Mouse (Mus musculus) C2C12 (cell line): ENCODE measurements at regions not wholly inside any gene's neighbourhood (a gene's known extent, or its start where the extent isn't known, plus 50 kb on each side); places are given as distances from the start of the nearest gene placed in this dataset.

Experiments used
- H3K27me3 ChIP-seq: one replicate; pipeline ENCODE4 v1.6.1; 2011; ENCODE audit not compliant: control insufficient read depth, insufficient read depth, insufficient read length
- H3K36me3 ChIP-seq: one replicate; pipeline ENCODE4 v1.6.1; 2011; ENCODE audit not compliant: control insufficient read depth, insufficient read depth
- H3K4me3 ChIP-seq: one replicate; pipeline ENCODE4 v1.5.1; 2011; ENCODE audit warnings: mild to moderate bottlenecking, control low read depth; ENCODE audit not compliant: poor library complexity, insufficient read depth, severe bottlenecking
- H3K79me2 ChIP-seq: one replicate; pipeline ENCODE4 v1.6.1; 2011; ENCODE audit not compliant: control insufficient read depth, insufficient read depth
- H3K79me3 ChIP-seq: one replicate; pipeline ENCODE4 v1.6.1; 2011; ENCODE audit warnings: low read depth, control low read depth
- H3ac ChIP-seq: one replicate; pipeline ENCODE3; 2011; ENCODE audit warnings: low read depth; ENCODE audit not compliant: control insufficient read depth, insufficient read length
- CEBPB ChIP-seq: IDR thresholded peaks from one replicate; pipeline ENCODE4 v1.6.1; 2011; ENCODE audit warnings: low read depth, mild to moderate bottlenecking, control low read depth, moderate library complexity
- CTCF ChIP-seq: IDR thresholded peaks from one replicate; pipeline ENCODE4 v1.5.1; 2011; ENCODE audit not compliant: control insufficient read depth, insufficient read depth, insufficient read length
- FOSL1 ChIP-seq: IDR thresholded peaks from one replicate; pipeline ENCODE4 v1.8.0; 2011; ENCODE audit warnings: mild to moderate bottlenecking, low read length; ENCODE audit not compliant: poor library complexity, insufficient read depth, severe bottlenecking
- MAX ChIP-seq: IDR thresholded peaks from one replicate; pipeline ENCODE4 v1.6.1; 2011; ENCODE audit warnings: mild to moderate bottlenecking, control low read depth
- MYOD1 ChIP-seq: IDR thresholded peaks from one replicate; pipeline ENCODE4 v1.6.1; 2011; ENCODE audit warnings: low read depth; ENCODE audit not compliant: control insufficient read depth, insufficient read length
- MYOG ChIP-seq: IDR thresholded peaks from one replicate; pipeline ENCODE4 v1.6.1; 2011; ENCODE audit not compliant: control insufficient read depth, insufficient read length; ENCODE audit errors: extremely low read depth
- USF1 ChIP-seq: IDR thresholded peaks from one replicate; pipeline ENCODE4 v1.6.1; 2011; ENCODE audit warnings: low read depth, mild to moderate bottlenecking, control low read depth, moderate library complexity

DNA sequence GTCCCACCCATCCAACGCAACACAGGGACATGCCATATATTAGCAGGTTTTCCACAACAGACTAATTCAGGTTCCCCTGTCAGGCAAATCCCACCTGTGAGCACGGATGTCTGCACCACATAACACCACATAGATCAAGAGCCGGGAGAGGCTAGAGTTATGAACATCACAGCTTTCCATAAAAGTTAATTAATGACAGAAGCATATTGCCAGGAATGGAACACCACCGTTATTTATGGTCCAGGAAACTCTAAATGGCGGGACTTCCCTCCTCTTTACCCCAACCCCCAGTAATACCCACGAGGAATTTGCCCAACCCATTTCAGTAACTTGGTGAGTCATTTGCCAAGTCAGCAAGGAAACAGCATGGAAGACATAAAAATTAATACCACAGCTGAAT is 314.3 kb downstream of the Lnpk start:
- TF ChIP-seq CTCF (no peak), CEBPB (no peak), MYOD1 (no peak), USF1 (no peak), MYOG (no peak), FOSL1 (no peak), MAX (no peak)
- no peak overlapping the region for H3ac ChIP-seq
- no peak overlapping the region for H3K4me3 ChIP-seq
- H3K36me3 ChIP-seq: no peaks in the 10 kb centered on the region
- no peaks in the 10 kb centered on the region for H3K27me3 ChIP-seq
- H3K79me3 ChIP-seq: no peaks in the 10 kb centered on the region
- H3K79me2 ChIP-seq: no peaks in the 10 kb centered on the region

DNA sequence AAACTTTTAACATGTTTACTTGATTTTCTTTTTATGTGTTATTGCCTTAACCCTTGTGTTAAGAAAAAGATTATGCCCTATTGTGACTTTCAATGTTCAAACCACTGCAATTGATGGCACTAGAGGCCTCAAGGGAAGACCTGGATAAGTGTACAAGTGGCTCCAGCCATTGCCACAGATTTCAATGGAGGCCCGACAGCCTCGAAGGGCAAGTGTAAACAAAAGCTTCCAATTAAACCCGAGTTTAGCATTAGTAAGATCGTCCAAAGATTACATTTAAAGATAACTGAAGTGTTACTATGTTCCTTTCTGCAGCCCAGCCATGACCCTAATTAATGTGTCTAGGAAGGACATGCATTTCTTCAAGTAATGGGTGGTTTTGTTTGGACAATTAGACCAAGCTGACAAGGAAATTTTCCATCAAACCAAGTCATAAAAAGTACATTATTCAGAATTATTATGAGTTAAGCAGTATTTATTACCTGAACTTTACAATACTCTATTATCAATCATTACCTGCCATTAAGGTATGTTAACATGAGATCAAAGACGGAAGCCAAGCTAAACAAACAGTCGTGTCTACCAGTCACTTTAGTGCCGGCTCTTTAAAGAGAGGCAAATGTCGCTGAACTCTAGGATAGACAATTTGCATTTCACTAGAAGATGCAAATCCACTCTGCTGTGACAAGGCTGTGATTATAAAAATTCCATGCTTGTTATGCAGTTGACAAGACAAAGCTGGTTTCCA is 322.0 kb downstream of the Lnpk start:
- Histone ChIP-seq H3ac (no peak overlapping the region), H3K79me3 (no peaks in the 10 kb centered on the region), H3K36me3 (no peaks in the 10 kb centered on the region), H3K27me3 (no peaks in the 10 kb centered on the region), H3K79me2 (no peaks in the 10 kb centered on the region), H3K4me3 (no peak overlapping the region)
- TF ChIP-seq USF1: no peak
- no peak for TF ChIP-seq MAX
- no peak for TF ChIP-seq CEBPB
- no peak for TF ChIP-seq FOSL1
- TF ChIP-seq MYOD1: no peak
- TF ChIP-seq CTCF: no peak
- TF ChIP-seq MYOG: no peak

DNA sequence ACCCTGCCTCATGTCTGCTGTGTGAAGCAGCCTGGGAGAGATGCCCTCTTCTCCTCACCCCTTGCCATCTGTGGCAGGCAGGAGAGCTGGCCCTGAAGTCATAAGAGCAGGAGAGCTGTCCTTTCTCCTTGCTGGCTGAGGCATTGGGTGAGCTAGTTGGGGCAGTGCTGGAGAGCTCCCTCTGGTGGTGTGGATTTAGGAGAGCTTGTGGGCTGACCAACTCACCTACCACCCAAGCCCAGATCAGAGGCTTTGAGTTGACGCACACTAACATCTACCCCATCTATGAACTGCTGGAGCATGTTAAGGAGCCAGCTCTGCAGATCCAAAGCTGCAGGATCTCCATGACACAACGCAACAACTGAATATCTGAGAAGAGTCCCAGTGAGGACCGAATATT is 331.7 kb downstream of the Lnpk start:
- H3K79me2 ChIP-seq: no peaks in the 10 kb centered on the region

DNA sequence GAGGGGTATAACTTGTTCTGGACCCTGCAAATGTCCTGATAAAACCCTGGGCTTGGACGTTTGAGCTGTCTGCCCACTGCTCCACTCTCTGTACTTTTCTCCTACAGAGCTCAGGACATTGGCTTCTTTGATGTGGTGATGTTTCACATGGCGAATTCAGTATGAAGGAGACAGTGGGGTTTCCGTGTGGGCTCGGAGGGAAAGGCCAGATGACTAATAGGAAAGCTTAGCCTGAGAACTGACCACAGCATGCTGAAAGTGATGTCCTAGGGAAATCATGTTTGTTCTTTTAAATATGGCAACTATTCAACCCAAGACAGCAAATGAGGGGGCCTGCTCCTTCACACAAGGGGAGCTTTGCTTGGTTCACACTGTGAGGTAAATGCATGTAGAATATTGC is 332.6 kb downstream of the Lnpk start:
- no peak overlapping the region for H3K4me3 ChIP-seq
- H3K36me3 ChIP-seq: no peaks in the 10 kb centered on the region
- H3ac ChIP-seq: no peak overlapping the region
- H3K79me2 ChIP-seq: no peaks in the 10 kb centered on the region
- H3K79me3 ChIP-seq: no peaks in the 10 kb centered on the region
- no peaks in the 10 kb centered on the region for H3K27me3 ChIP-seq
- TF ChIP-seq FOSL1 (no peak), MAX (no peak), CTCF (no peak), CEBPB (no peak), USF1 (no peak), MYOD1 (no peak), MYOG (no peak)

More for the DNA sequence above, 331.7 kb downstream of the Lnpk start:
- no peak overlapping the region for H3ac ChIP-seq
- H3K4me3 ChIP-seq: no peak overlapping the region
- no peaks in the 10 kb centered on the region for H3K36me3 ChIP-seq
- no peaks in the 10 kb centered on the region for H3K27me3 ChIP-seq
- H3K79me3 ChIP-seq: no peaks in the 10 kb centered on the region
- TF ChIP-seq USF1 (no peak), MYOG (no peak), FOSL1 (no peak), CEBPB (no peak)

DNA sequence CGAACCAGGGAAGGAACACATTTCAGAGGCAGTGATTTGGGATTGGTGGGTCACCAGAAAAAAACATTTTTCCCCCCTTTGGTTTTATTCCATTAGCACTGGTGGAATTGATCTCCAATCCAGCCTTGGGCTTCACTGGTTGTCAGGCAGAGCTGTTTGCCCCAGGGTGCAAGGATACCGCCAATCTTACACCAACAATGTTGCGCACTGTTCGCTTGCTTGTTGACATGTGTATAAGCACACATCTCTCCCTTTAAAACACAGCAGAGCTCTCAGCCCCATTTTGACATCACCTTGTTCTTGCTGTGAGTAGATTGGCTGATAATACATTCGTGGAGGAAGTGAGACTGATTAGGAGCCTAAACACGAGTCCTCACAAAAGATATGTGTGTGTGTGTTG is 333.1 kb upstream of the Atp5g3 start:
- Histone ChIP-seq H3ac (no peak overlapping the region), H3K79me3 (no peaks in the 10 kb centered on the region), H3K4me3 (no peak overlapping the region), H3K36me3 (no peaks in the 10 kb centered on the region), H3K27me3 (no peaks in the 10 kb centered on the region), H3K79me2 (no peaks in the 10 kb centered on the region)
- TF ChIP-seq CEBPB (no peak), MAX (no peak), USF1 (no peak), MYOG (no peak), FOSL1 (no peak), CTCF (no peak), MYOD1 (no peak)

DNA sequence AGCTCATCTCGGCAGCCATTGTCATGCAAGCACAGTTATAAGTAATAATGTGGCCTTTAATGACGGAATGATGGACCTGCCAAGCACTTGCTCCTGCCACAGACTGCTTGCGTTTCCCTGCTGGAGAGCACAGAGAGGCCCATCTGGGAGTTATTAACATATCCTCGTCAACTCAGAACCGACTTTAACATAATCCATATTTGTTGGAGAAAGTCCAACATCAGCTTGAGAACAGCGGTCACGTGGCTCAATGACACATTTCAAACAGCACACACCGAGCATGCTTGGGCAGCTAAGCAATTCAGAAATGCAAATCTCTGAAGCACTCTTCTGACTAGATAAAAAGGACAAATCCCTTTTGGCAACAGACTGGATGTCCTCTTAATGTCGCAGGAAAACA is 332.7 kb upstream of the Atp5g3 start:
- Histone ChIP-seq H3K79me3 (no peaks in the 10 kb centered on the region), H3K4me3 (no peak overlapping the region), H3K79me2 (no peaks in the 10 kb centered on the region), H3K27me3 (no peaks in the 10 kb centered on the region), H3ac (no peak overlapping the region), H3K36me3 (no peaks in the 10 kb centered on the region)
- TF ChIP-seq MAX (no peak), FOSL1 (no peak), USF1 (peak; percentile 30), CTCF (no peak), MYOD1 (no peak), MYOG (no peak), CEBPB (no peak)
